Mouse (Mus musculus): Measurements from ENCODE around the gene Nrp1. TPM values are rescaled to one million over a fixed set of nuclear protein-coding genes. Genes with fewer than 3 reads are reported as not detected.
A peak's percentile ranks its signal among the peaks of the same experiment; 100 is the strongest.

Gene Nrp1
- polyA plus RNA-seq, 1 experiment from 2014 or later: 17.7 TPM

DNA sequence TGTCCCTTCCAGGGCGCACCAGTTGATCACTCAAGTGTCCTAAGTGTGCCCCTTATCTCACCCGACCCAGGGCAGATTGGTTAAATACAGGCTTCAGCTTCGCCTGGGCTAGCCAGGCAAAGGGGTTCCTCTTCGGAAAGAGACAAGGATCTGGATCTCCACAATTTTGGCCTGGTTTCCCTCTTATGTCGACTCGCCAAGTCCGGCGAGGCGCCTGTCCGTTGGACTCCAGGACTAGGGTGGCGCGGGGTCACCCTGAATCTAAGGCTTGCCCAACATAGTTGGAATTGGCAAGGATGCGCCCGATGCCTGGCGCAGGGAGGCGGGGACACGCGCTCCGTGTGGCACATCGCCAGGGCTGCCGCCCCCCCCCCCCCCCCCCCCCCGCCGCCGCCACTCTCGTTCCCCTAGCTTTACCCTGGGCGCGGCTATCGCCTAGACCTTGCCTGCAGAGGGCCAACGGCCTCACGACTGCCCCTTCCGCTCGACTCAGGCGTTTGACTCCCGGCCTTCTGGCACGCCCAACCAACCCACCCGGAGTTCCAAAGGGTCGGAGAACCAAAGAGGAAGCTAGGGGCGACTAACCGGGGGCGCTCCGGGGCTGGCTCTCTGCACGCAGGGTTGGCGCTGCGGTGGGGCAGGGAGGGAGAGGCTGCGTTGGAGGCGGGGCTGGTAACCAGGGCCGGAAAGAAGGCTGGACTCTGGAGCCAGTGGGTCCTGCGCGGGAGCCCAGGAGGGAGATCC is 1.4 kb upstream of the Nrp1 start:
- Histone ChIP-seq H3K9me3 (no peaks in the 10 kb centered on the region), H3K4me3 (peak overlapping the region; percentile 59), H3K36me3 (replicated peaks) (no peaks in the 10 kb centered on the region), H3K27ac (peak overlapping the region; percentile 81), H3K4me1 (peaks cover 56% of the 10 kb centered on the region), H3K27me3 (ENCODE audit: poor library complexity, severe bottlenecking) (peaks cover 62% of the 10 kb centered on the region)
- 3% methylated on average over 34 of the region's 49 CpGs for WGBS
- DNase-seq (ENCODE audit: extremely low spot score, low spot score): peak; percentile 80

DNA sequence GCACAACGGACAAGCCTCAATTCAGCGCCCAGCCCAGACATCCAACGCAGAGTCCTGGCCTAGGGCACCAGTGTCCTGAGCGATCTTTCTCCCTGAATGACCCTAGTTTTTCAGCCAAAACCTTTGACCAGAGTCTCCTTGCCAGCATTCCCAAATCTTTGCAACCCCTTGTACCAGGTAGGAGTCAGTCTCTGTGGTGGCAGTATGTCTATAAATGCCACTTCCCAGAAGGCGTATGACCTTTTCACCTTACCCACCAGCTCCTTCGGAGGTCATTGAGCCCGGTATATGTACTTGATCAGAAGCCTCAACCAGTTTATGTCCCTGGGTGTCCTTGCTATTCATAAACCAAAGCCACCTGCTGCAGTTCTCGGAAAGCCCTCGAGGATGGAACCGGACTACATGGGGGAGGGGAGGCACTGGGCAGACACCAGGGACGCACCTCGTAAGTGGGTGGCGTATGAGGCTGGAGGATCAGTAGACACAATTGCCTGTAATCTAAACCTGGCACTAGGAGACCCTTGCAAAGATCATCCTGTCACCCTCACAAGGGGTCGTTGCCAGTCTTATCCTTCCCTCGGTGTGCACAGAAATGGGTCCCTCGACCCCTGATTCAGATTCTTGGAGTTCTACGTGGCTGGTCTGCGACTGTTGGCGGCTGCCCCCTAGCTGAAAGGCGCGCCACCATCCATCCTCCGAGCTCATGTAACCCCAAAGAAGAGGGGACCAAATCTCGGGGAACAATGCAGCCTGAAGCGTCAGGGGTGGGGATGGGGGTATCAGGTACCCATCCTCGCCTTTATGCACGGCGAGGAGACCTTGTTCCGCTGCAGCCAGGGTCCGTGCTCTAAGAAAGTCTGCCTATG is 631 bp upstream of the Nrp1 start:
- Histone ChIP-seq H3K27ac (peak overlapping the region; percentile 81), H3K36me3 (replicated peaks) (no peaks in the 10 kb centered on the region), H3K27me3 (ENCODE audit: poor library complexity, severe bottlenecking) (peaks cover 70% of the 10 kb centered on the region), H3K4me1 (peaks cover 64% of the 10 kb centered on the region), H3K4me3 (peak overlapping the region; percentile 59), H3K9me3 (no peaks in the 10 kb centered on the region)
- DNase-seq (ENCODE audit: extremely low spot score, low spot score): peak; percentile 63
- under 1% methylated on average over 29 of the region's 29 CpGs for WGBS

DNA sequence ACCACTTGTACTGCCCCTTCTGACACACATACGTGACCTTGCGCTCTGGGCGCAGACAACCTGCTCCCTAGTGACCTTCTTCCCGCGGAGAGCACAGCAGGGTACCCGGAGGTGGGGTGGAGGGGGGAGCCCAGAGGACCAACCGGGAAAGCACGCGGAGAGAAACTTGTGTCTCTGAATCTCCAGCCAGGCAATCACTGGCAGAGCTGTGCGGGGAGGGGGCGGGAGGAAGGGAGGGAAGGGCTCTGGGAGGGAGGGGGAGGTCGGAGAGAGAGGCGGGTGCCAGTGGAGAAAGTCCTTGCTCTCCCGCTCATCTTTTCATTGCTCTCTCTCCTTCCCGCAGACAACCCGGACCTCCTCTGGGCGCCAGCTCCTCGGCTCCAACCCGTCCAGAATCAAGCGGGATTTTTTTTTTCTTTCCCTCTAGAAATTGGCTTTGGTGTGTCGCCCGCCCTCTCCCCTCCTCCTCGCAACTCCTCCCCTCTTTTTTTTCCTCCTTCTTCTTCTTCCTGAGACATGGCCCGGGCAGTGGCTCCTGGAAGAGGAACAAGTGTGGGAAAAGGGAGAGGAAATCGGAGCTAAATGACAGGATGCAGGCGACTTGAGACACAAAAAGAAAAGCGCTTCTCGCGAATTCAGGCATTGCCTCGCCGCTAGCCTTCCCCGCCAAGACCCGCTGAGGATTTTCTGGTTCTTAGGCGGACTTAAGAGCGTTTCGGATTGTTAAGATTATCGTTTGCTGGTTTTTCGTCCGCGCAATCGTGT is 534 bp downstream of the Nrp1 start:
- H3K4me3 ChIP-seq: peak overlapping the region; percentile 59
- WGBS: under 1% methylated on average over 41 of the region's 41 CpGs
- H3K4me1 ChIP-seq: peaks cover 67% of the 10 kb centered on the region
- peak overlapping the region; percentile 81 for H3K27ac ChIP-seq
- H3K36me3 ChIP-seq (replicated peaks): no peaks in the 10 kb centered on the region
- H3K27me3 ChIP-seq (ENCODE audit: poor library complexity, severe bottlenecking): peaks cover 80% of the 10 kb centered on the region
- peak; percentile 54 for DNase-seq (ENCODE audit: extremely low spot score, low spot score)
- H3K9me3 ChIP-seq: no peaks in the 10 kb centered on the region

DNA sequence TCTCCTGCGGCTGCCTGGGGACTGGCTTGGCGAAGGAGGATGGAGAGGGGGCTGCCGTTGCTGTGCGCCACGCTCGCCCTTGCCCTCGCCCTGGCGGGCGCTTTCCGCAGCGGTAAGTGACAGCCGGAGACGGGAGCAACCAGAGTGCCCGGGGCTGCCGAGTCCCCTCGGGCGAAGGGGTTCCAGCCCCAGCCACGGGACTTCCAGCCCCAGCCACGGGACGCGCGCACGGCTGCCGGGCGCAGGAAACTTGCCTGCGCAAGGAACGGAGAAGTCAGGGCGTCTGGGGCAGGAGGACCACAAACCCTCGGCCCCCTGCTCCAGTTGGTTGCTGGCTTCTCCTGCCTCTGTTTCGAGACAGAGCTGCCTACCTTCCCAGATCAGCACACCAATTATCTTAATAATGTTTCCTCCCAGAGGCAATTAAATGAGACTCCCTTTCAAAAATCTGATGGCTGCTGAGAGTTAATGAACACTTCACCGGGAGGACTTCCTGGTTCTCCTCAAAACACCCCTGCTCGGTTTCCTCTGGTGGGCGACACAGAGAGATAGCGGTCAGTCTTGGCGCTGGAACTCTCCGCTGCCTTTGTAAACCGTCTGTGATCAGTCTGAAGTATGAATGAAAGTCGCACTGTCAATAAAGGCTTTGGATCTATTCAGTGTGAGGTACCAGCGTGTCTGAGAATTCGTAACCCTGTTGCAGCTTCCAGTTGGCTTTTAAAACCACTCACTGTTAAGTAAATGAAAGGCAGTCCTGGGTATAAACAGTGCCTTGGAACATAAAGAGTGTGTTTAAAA is 1.3 kb downstream of the Nrp1 start:
- WGBS: 0% methylated on average over 33 of the region's 40 CpGs

DNA sequence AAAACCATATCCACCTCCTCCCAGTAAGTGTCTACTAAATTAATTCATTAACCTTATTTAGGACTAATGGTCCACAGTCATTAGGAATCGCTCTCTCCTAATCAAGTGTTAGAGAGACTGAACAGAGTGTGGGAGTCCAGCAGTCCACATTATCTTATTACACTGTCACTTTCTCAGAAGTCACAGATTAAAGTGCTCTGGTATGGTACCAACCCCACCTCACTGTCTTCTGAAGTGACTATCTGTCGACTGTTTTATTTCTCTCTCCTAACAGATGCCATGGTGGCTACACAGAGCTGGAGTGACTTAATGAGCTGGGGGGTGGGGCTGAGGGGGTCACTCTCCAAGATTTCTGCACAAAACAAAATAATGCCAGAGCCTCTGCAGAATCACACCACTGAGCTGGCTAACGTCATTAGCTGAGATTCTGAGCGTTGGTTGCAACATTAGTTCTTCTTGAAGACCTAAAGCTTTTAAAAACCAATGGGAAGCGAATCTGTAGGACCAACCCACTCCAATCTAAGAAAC is 3.0 kb downstream of the Nrp1 start:
- no peak for DNase-seq (ENCODE audit: extremely low spot score, low spot score)
- WGBS: 36% methylated on average over 5 of the region's 5 CpGs
- Histone ChIP-seq H3K4me1 (peaks cover 78% of the 10 kb centered on the region), H3K27ac (no peak overlapping the region), H3K27me3 (ENCODE audit: poor library complexity, severe bottlenecking) (peaks cover 81% of the 10 kb centered on the region), H3K9me3 (no peaks in the 10 kb centered on the region), H3K4me3 (peak overlapping the region; percentile 59), H3K36me3 (replicated peaks) (no peaks in the 10 kb centered on the region)

More for the DNA sequence above, 1.3 kb downstream of the Nrp1 start:
- Histone ChIP-seq H3K9me3 (no peaks in the 10 kb centered on the region), H3K4me3 (peak overlapping the region; percentile 59), H3K27ac (peak overlapping the region; percentile 81), H3K4me1 (peaks cover 66% of the 10 kb centered on the region), H3K36me3 (replicated peaks) (no peaks in the 10 kb centered on the region), H3K27me3 (ENCODE audit: poor library complexity, severe bottlenecking) (peaks cover 87% of the 10 kb centered on the region)
- DNase-seq (ENCODE audit: extremely low spot score, low spot score): peak; percentile 62

DNA sequence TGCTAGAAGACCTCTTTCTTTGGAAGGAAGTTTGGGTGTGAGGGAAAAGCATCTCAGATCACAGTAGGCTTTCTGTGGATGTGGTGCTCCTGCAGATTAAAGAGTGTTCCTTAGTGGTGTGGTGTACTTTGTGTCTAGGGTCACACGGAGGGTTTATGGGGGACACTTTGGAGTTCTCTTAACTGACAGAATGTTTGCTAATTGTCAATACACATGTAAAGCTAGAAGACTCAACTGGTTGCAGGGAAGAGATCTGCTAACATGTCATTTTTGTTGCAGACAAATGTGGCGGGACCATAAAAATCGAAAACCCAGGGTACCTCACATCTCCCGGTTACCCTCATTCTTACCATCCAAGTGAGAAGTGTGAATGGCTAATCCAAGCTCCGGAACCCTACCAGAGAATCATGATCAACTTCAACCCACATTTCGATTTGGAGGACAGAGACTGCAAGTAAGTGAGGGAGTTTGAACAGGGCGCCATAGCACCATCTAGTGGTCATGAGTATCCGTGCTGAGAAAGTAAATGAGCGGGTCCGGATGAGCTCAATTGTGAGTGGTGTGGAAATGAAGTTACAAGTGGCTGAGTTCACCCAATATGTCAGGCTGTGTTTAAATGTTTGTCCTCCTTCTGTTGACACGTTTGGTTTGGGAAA is 4.7 kb downstream of the Nrp1 start:
- Histone ChIP-seq H3K9me3 (no peaks in the 10 kb centered on the region), H3K4me3 (peak overlapping the region; percentile 10; the same call in 1 of the 2 replicates), H3K36me3 (replicated peaks) (no peaks in the 10 kb centered on the region), H3K27me3 (ENCODE audit: poor library complexity, severe bottlenecking) (peaks cover 66% of the 10 kb centered on the region), H3K4me1 (peaks cover 62% of the 10 kb centered on the region), H3K27ac (no peak overlapping the region)
- DNase-seq (ENCODE audit: extremely low spot score, low spot score): peak; percentile 79
- 9% methylated on average over 11 of the region's 11 CpGs for WGBS

DNA sequence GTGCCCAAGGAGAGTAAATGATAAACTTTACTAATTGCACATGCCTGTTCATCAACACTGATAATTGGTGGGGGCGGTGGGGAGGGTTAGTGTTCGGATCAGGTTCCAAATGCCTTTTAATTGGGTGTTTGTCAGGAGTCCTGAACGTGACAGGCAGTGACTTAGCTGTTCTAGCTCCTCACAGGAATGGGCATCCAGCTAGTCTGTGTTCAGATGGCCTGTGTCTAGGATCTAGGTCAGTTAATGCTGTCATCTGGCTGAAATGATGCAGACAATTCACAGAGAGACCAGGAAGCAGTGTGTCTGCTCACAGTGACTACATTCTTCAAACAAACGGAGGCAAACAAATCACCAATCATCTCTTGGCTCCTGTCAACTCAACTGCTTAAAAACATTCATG is 12.1 kb downstream of the Nrp1 start:
- Histone ChIP-seq H3K9me3 (no peaks in the 10 kb centered on the region), H3K4me3 (no peak overlapping the region), H3K27me3 (ENCODE audit: poor library complexity, severe bottlenecking) (peaks cover 2% of the 10 kb centered on the region; the same call in 1 of the 2 replicates), H3K4me1 (peaks cover 8% of the 10 kb centered on the region), H3K36me3 (replicated peaks) (no peaks in the 10 kb centered on the region), H3K27ac (no peak overlapping the region)
- WGBS: 70% methylated on average over 4 of the region's 4 CpGs
- DNase-seq (ENCODE audit: extremely low spot score, low spot score): no peak

DNA sequence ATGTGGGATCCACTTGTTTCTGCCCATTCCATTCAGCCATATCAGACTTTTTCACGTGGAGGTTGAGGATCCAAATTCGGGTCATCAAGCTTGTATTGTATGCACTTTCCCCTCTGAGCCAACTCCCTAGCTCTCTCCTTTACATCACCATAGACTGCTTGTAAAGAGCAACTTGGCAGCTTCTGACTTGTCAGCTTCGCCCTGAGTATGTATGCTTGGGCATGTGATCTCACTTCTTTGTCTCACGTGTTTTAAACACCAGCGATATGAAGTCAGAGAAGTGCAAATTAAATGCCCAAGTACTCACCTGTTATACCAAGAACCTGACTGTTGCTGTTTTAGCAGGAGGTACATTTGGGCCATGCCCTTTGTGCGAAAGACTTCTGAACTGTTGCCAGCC is 12.6 kb downstream of the Nrp1 start:
- no peak overlapping the region for H3K27ac ChIP-seq
- WGBS: 87% methylated on average over 6 of the region's 6 CpGs
- H3K4me3 ChIP-seq: no peak overlapping the region
- H3K36me3 ChIP-seq (replicated peaks): no peaks in the 10 kb centered on the region
- no peaks in the 10 kb centered on the region for H3K27me3 ChIP-seq (ENCODE audit: poor library complexity, severe bottlenecking)
- H3K4me1 ChIP-seq: peaks cover 3% of the 10 kb centered on the region
- no peaks in the 10 kb centered on the region for H3K9me3 ChIP-seq
- no peak for DNase-seq (ENCODE audit: extremely low spot score, low spot score)

DNA sequence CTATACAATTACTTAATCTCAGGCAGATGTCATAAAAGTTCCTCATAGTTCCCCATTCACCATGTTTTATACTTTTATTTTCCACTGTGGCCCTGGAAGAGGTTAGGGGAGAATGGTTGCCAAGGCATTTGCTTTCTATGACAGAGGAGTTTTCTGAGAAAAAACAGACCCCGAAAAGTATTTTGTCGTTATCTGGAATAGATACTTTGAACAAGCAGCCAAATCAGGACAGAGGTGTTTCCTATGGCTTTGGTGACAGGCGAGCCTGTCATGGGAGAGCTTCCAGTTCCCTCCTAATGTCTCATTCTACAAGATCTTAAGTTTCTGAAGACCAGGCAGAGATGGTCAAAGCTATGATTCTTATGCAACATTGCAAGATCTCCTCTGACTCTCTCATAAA is 13.4 kb downstream of the Nrp1 start:
- H3K36me3 ChIP-seq (replicated peaks): no peaks in the 10 kb centered on the region
- no peaks in the 10 kb centered on the region for H3K9me3 ChIP-seq
- DNase-seq (ENCODE audit: extremely low spot score, low spot score): no peak
- no peak overlapping the region for H3K4me3 ChIP-seq
- 90% methylated on average over 3 of the region's 3 CpGs for WGBS
- no peak overlapping the region for H3K27ac ChIP-seq
- H3K4me1 ChIP-seq: no peaks in the 10 kb centered on the region
- H3K27me3 ChIP-seq (ENCODE audit: poor library complexity, severe bottlenecking): no peaks in the 10 kb centered on the region

DNA sequence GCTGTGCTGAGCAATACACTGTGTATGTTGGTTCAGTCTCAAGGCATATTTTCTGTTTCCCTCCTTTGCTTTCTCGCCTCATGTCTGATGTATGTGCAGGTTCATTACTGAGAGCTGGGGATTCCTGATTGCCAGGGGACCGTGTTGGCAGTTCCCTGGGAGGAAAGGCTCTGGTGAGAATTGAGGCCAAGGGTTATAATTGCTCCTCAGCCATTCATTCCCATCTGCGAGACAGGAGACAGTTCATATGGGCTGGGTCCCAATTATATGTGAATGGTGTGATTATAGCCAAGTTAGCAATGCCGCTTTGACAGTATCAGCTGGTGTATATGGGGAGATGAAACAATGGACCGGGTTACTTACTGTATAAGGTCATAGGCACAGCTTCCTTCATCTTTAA is 14.3 kb downstream of the Nrp1 start:
- DNase-seq (ENCODE audit: extremely low spot score, low spot score): no peak
- Histone ChIP-seq H3K4me1 (no peaks in the 10 kb centered on the region), H3K27ac (no peak overlapping the region), H3K27me3 (ENCODE audit: poor library complexity, severe bottlenecking) (no peaks in the 10 kb centered on the region), H3K4me3 (no peak overlapping the region), H3K36me3 (replicated peaks) (no peaks in the 10 kb centered on the region), H3K9me3 (no peaks in the 10 kb centered on the region)
- WGBS: 88% methylated on average over 5 of the region's 5 CpGs

DNA sequence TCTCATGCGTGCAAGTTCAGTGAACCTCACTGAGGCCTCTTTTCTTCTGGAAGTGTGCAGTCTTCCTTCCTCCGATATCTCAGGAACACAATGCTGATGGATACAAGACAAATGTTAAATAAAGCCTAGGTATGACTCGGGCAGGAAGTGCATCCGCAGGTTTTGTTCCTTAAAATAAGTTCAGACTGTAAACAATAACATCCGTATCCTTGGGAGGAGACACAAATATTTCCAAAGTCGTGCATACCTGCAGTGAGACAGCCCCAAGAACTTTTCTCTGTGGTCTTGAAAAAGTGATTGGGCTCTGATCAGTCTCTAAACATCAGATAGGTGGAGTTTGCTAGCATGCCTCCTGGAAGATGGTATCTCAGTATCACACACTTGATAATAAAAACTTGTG is 15.0 kb downstream of the Nrp1 start:
- H3K4me1 ChIP-seq: peaks cover under 1% of the 10 kb centered on the region; the same call in 1 of the 2 replicates
- WGBS: 90% methylated on average over 6 of the region's 6 CpGs

More for the DNA sequence above, 15.0 kb downstream of the Nrp1 start:
- H3K27me3 ChIP-seq (ENCODE audit: poor library complexity, severe bottlenecking): no peaks in the 10 kb centered on the region
- H3K27ac ChIP-seq: no peak overlapping the region
- no peaks in the 10 kb centered on the region for H3K36me3 ChIP-seq (replicated peaks)
- H3K4me3 ChIP-seq: no peak overlapping the region
- DNase-seq (ENCODE audit: extremely low spot score, low spot score): no peak
- H3K9me3 ChIP-seq: no peaks in the 10 kb centered on the region
